Mouse (Mus musculus) E14TG2a.4 (cell line): ENCODE data around the gene Fgf18.

Experiments
- CTCF ChIP-seq: conservative IDR thresholded peaks from 2 replicates; pipeline ENCODE4 v1.5.1; 2014; ENCODE audit warnings: low read length
- NANOG ChIP-seq: IDR thresholded peaks from 2 replicates; pipeline ENCODE4 v1.6.1; 2014; ENCODE audit warnings: borderline replicate concordance, low read length, mixed read lengths
- POU5F1 ChIP-seq: IDR thresholded peaks from 2 replicates; pipeline ENCODE4 v1.6.1; 2014; ENCODE audit warnings: low read length, borderline replicate concordance

DNA sequence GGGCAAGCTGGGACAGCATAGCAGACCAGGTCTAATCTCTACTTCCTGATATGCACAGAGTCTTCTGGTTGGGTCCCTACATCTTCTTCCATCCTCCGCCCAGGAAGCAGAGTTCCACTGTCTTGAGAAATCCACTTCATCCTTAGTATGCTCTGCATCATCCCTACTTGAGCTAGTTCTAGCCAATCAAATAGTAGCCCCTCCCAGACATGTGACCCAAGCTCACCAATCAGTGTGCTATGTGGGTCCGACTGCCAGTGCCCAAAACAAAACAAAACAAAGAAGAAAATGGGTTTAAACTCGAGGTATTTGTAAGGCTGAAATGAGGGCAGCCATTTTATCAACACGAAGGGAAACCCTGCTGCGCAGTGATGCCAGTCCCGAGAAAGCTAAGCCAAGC, 28.7 kb downstream of the Fgf18 start:
- TF ChIP-seq CTCF (no peak), POU5F1 (no peak), NANOG (no peak)
